Mouse (Mus musculus) lung, adult 2 months (tissue): ENCODE data around the gene Eif5a.

Experiments
- CTCF ChIP-seq: fragments of 200-500 bp; IDR thresholded peaks from 2 replicates; pipeline ENCODE4 v1.5.1; 2011; ENCODE audit warnings: mild to moderate bottlenecking, low read length, control low read depth; ENCODE audit not compliant: insufficient read depth
- POLR2A ChIP-seq: fragments of 200-500 bp; IDR thresholded peaks from 2 replicates; pipeline ENCODE4 v1.6.1; 2011; ENCODE audit warnings: low read depth, mild to moderate bottlenecking, control low read depth, low read length, borderline replicate concordance; ENCODE audit errors: extremely low read depth

- TF ChIP-seq CTCF (no peak), POLR2A (no peak)
Observed at GRCm38 (mm10) chr11:69870289-69871069, 51.3 kb downstream of the Eif5a start.
